In genomic region chrX:93674432-93674831, GRCm38 (mm10) we compare ENCODE assay signal across 8 mouse cellular contexts. TPM values are rescaled to one million over a fixed set of nuclear protein-coding genes. Genes with fewer than 3 reads are reported as not detected.
DNase-seq lines count a peak whose midpoint lies in the region; ATAC-seq and TF ChIP-seq lines count a peak whose summit lies in the region.

No protein-coding gene starts in this region.

- 37% methylated on average over 3 of the region's 3 CpGs for WGBS in kidney, embryonic 15.5 days
- WGBS in embryonic facial prominence, embryonic 14.5 days = 30% methylated on average over 3 of the region's 3 CpGs
- WGBS in intestine, embryonic 16.5 days = 38% methylated on average over 3 of the region's 3 CpGs
- 31% methylated on average over 3 of the region's 3 CpGs for WGBS in midbrain, postnatal 0 days

- H3K27me3 ChIP-seq in kidney, embryonic 15.5 days = peaks cover 25% of the 10 kb centered on the region
- H3K27me3 ChIP-seq in embryonic facial prominence, embryonic 14.5 days (replicated peaks; ENCODE audit: control insufficient read depth, insufficient read depth, low read length) = no peaks in the 10 kb centered on the region; the same call in none of the 2 replicates
- H3K27me3 ChIP-seq in intestine, embryonic 16.5 days (replicated peaks; ENCODE audit: control insufficient read depth, insufficient read depth, low read length) = no peaks in the 10 kb centered on the region; the same call in 1 of the 2 replicates
- no peaks in the 10 kb centered on the region for H3K27me3 ChIP-seq in midbrain, postnatal 0 days (ENCODE audit: insufficient read depth, low read length)

- no peak overlapping the region for H3K9ac ChIP-seq in kidney, embryonic 15.5 days
- H3K9ac ChIP-seq in embryonic facial prominence, embryonic 14.5 days (ENCODE audit: low read depth, low read length) = no peak overlapping the region
- no peak overlapping the region for H3K9ac ChIP-seq in intestine, embryonic 16.5 days (ENCODE audit: low read depth, low read length)
- no peak overlapping the region for H3K9ac ChIP-seq in midbrain, postnatal 0 days (replicated peaks; ENCODE audit: low read length, poor library complexity, severe bottlenecking)

- H3K4me3 ChIP-seq in kidney, embryonic 15.5 days (replicated peaks) = peak overlapping the region; percentile 37
- H3K4me3 ChIP-seq in embryonic facial prominence, embryonic 14.5 days (ENCODE audit: low read depth, low read length) = 0 out of 2 replicates have a peak overlapping the region, but pooled peaks have one; percentile 39
- peak overlapping the region; percentile 39; the same call in 1 of the 2 replicates for H3K4me3 ChIP-seq in intestine, embryonic 16.5 days (ENCODE audit: low read length)
- peak overlapping the region; percentile 36; the same call in 1 of the 2 replicates for H3K4me3 ChIP-seq in midbrain, postnatal 0 days (ENCODE audit: low read depth, low read length)

- no peak overlapping the region for H3K27ac ChIP-seq in kidney, embryonic 15.5 days
- peak overlapping the region; percentile 21; the same call in 1 of the 2 replicates for H3K27ac ChIP-seq in embryonic facial prominence, embryonic 14.5 days (replicated peaks; ENCODE audit: low read depth, low read length)
- H3K27ac ChIP-seq in intestine, embryonic 16.5 days (ENCODE audit: low read length) = no peak overlapping the region
- H3K27ac ChIP-seq in midbrain, postnatal 0 days (ENCODE audit: low read depth, low read length) = peak overlapping the region; percentile 80; the same call in 1 of the 2 replicates

- 0 out of 2 replicates have a peak, but pooled peaks have one; percentile 4 for ATAC-seq in kidney, embryonic 15.5 days (replicated peaks; ENCODE audit: low FRiP score)
- ATAC-seq in embryonic facial prominence, embryonic 14.5 days (ENCODE audit: low read depth) = no peak
- peak; percentile 41; the same call in 1 of the 2 replicates for ATAC-seq in intestine, embryonic 16.5 days
- no peak for ATAC-seq in midbrain, postnatal 0 days (ENCODE audit: low FRiP score)

- no peak for DNase-seq in kidney, postnatal 4 days
- no peak for DNase-seq in embryonic facial prominence, embryonic 14.5 days (ENCODE audit: low spot score)
- no peak for DNase-seq in midbrain, postnatal 0 days (ENCODE audit: low spot score)
- DNase-seq in embryo, embryonic 10.5 days (ENCODE audit: low spot score) = no peak
- no peak for DNase-seq in left cerebral cortex, adult 11 months (ENCODE audit: low spot score)
- no peak for DNase-seq in layer of hippocampus, adult 18-20 months (ENCODE audit: low spot score in 2 of 2)

- no peaks in the 10 kb centered on the region for H3K9me3 ChIP-seq in kidney, embryonic 15.5 days (replicated peaks)
- no peaks in the 10 kb centered on the region for H3K9me3 ChIP-seq in embryonic facial prominence, embryonic 14.5 days (ENCODE audit: control insufficient read depth, low read length)
- H3K9me3 ChIP-seq in intestine, embryonic 16.5 days (ENCODE audit: control insufficient read depth, low read length) = no peaks in the 10 kb centered on the region
- H3K9me3 ChIP-seq in midbrain, postnatal 0 days (ENCODE audit: low read length) = no peaks in the 10 kb centered on the region

- no peaks in the 10 kb centered on the region for H3K4me1 ChIP-seq in kidney, embryonic 15.5 days
- no peaks in the 10 kb centered on the region for H3K4me1 ChIP-seq in embryonic facial prominence, embryonic 14.5 days (ENCODE audit: control insufficient read depth, insufficient read depth, low read length)
- no peaks in the 10 kb centered on the region; the same call in 1 of the 2 replicates for H3K4me1 ChIP-seq in intestine, embryonic 16.5 days (ENCODE audit: control insufficient read depth, insufficient read depth, low read length)
- H3K4me1 ChIP-seq in midbrain, postnatal 0 days (ENCODE audit: insufficient read depth, low read length) = no peaks in the 10 kb centered on the region

- H3K4me2 ChIP-seq in kidney, embryonic 15.5 days = peak overlapping the region; percentile 64
- H3K4me2 ChIP-seq in embryonic facial prominence, embryonic 14.5 days (ENCODE audit: low read depth, low read length) = peak overlapping the region; percentile 57
- H3K4me2 ChIP-seq in intestine, embryonic 16.5 days (ENCODE audit: low read depth, low read length) = peak overlapping the region; percentile 57
- H3K4me2 ChIP-seq in midbrain, postnatal 0 days (ENCODE audit: low read depth, low read length, poor library complexity, severe bottlenecking) = peak overlapping the region; percentile 49

- no peak for TF ChIP-seq CTCF in midbrain, postnatal 0 days (IDR thresholded peaks at IDR 0.05)

- H3K36me3 ChIP-seq in kidney, embryonic 15.5 days = no peaks in the 10 kb centered on the region
- no peaks in the 10 kb centered on the region for H3K36me3 ChIP-seq in embryonic facial prominence, embryonic 14.5 days (ENCODE audit: control insufficient read depth, insufficient read depth, low read length)
- no peaks in the 10 kb centered on the region for H3K36me3 ChIP-seq in intestine, embryonic 16.5 days (ENCODE audit: control insufficient read depth, insufficient read depth, low read length)
- no peaks in the 10 kb centered on the region for H3K36me3 ChIP-seq in midbrain, postnatal 0 days (ENCODE audit: insufficient read depth, low read length)

RNA-seq across cellular contexts. Expression of gene Pcyt1b, which starts 19.8 kb away (rescaled TPM):
- 1.3 and 1.6 TPM in 2 replicates for polyA plus RNA-seq in kidney, embryonic 15.5 days (2015; fragmentation: Nextera tagmentation; extraction: Ambion mirVana)
- polyA plus RNA-seq in embryonic facial prominence, embryonic 14.5 days (2014; fragmentation: Nextera tagmentation; extraction: Ambion mirVana) = 2.5 and 2.6 TPM in 2 replicates
- 1.2 and 1.3 TPM in 2 replicates for polyA plus RNA-seq in intestine, embryonic 16.5 days (2015; fragmentation: Nextera tagmentation; extraction: Ambion mirVana)
- total RNA-seq in midbrain, postnatal 0 days (2014; rRNA removed) = 23.7 and 24.5 TPM in 2 replicates
- 15.3 and 17.5 TPM in 2 replicates for polyA plus RNA-seq in midbrain, postnatal 0 days (2015; fragmentation: Nextera tagmentation; extraction: Ambion mirVana)
- 10 to 100 TPM; 25.5 to 29.7 TPM for total RNA-seq in layer of hippocampus, adult 18-20 months (2021)

RNA-seq across cellular contexts. Expression of gene Pola1, which starts 42.5 kb away (rescaled TPM):
- polyA plus RNA-seq in kidney, embryonic 15.5 days (2015; fragmentation: Nextera tagmentation; extraction: Ambion mirVana) = 21.7 and 23.2 TPM in 2 replicates
- polyA plus RNA-seq in embryonic facial prominence, embryonic 14.5 days (2014; fragmentation: Nextera tagmentation; extraction: Ambion mirVana) = 14.9 and 16.6 TPM in 2 replicates
- polyA plus RNA-seq in intestine, embryonic 16.5 days (2015; fragmentation: Nextera tagmentation; extraction: Ambion mirVana) = 11.6 and 12.3 TPM in 2 replicates
- total RNA-seq in midbrain, postnatal 0 days (2014; rRNA removed) = 5.1 and 7.5 TPM in 2 replicates
- polyA plus RNA-seq in midbrain, postnatal 0 days (2015; fragmentation: Nextera tagmentation; extraction: Ambion mirVana) = 1.3 and 1.7 TPM in 2 replicates
- total RNA-seq in layer of hippocampus, adult 18-20 months (2021) = 10 to 100 TPM in 1 of 2 experiments, 1 to 10 TPM in 1; 6.8 to 10.1 TPM

Comparison
In these comparisons a context has a peak if more than half of its experiments do, and no peak if none do; other contexts are left out.
1. ATAC-seq: peak in kidney, embryonic 15.5 days (single experiment) and intestine, embryonic 16.5 days (single experiment); none in embryonic facial prominence, embryonic 14.5 days (single experiment) and midbrain, postnatal 0 days (single experiment).
2. H3K27ac ChIP-seq: peak in embryonic facial prominence, embryonic 14.5 days (single experiment) and midbrain, postnatal 0 days (single experiment); none in kidney, embryonic 15.5 days (single experiment) and intestine, embryonic 16.5 days (single experiment).
3. Peak in every context shown above with its lines, with median percentiles within 50 percentile points of each other: H3K4me2 ChIP-seq and H3K4me3 ChIP-seq.